Mouse (Mus musculus): Measurements from ENCODE around the gene Bcas3. TPM values are rescaled to one million over a fixed set of nuclear protein-coding genes. Genes with fewer than 3 reads are reported as not detected.
A peak's percentile ranks its signal among the peaks of the same experiment; 100 is the strongest.

Bcas3 gene
- polyA plus RNA-seq, 1 experiment from 2014 or later = 16.6 TPM

DNA sequence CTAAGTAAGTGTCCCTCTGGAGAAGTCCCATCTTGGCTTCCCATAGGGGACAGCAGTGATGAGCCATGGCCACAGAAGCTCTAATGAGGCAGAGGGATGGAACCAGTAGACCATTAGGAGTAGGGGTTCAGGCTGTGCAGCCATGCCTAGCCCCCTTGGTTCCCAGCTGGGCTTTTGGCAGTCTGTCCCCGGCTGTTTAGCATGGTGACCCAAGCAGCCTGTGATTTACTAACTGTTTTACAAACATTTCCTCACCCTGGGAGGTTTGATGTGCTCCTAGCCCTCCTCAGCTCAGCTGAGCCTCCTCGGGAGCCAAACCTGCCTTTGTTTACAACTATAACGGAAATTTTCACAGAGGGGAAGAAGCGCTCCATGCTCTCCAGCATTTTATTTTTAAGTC is 322.3 kb downstream of the Bcas3 start:
- Histone ChIP-seq H3K27me3 (no peaks in the 10 kb centered on the region), H3K4me1 (replicated peaks) (peaks cover 3% of the 10 kb centered on the region; the same call in 1 of the 2 replicates), H3K9me3 (replicated peaks) (no peaks in the 10 kb centered on the region), H3K4me3 (no peak overlapping the region), H3K9ac (no peak overlapping the region), H3K27ac (no peak overlapping the region), H3K4me2 (no peak overlapping the region), H3K36me3 (no peaks in the 10 kb centered on the region)
- ATAC-seq (replicated peaks; ENCODE audit: insufficient number of reproducible peaks, insufficient read depth, low FRiP score, low read depth) = no peak
- WGBS = 52% methylated on average over 4 of the region's 4 CpGs

- H3K36me3 ChIP-seq = no peaks in the 10 kb centered on the region
- no peak overlapping the region for H3K27ac ChIP-seq
- H3K4me1 ChIP-seq (replicated peaks) = peaks cover 3% of the 10 kb centered on the region; the same call in 1 of the 2 replicates
- H3K9ac ChIP-seq = no peak overlapping the region
- 38% methylated on average over 10 of the region's 10 CpGs for WGBS
- ATAC-seq (replicated peaks; ENCODE audit: insufficient number of reproducible peaks, insufficient read depth, low FRiP score, low read depth) = no peak
- H3K9me3 ChIP-seq (replicated peaks) = no peaks in the 10 kb centered on the region
- H3K27me3 ChIP-seq = no peaks in the 10 kb centered on the region
- H3K4me3 ChIP-seq = no peak overlapping the region
- H3K4me2 ChIP-seq = no peak overlapping the region
These were observed 323.5 kb downstream of the Bcas3 start for GRCm38 (mm10) chr11:85676357-85677004.

DNA sequence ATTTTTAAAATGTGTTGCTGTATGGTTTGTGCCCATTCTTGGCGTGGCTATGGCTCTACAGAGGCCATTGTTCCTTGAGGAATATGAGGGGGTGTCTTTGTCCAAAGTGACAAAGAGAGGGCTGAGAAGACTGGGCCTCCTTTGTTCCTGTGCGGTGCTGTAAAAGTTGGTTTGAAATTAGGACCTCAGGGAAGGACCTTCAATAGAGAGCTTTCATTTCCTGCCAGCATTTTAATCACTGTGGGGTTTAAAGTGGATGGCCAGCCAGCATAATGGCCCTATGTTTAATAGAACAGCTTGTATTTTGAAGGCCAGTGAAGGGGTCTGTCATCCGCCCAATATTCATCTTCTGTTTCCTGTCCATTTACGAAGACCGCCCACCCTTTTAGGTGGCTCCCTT is 325.7 kb downstream of the Bcas3 start:
- Histone ChIP-seq H3K4me2 (no peak overlapping the region), H3K4me3 (no peak overlapping the region), H3K9me3 (replicated peaks) (no peaks in the 10 kb centered on the region), H3K27me3 (no peaks in the 10 kb centered on the region), H3K27ac (no peak overlapping the region), H3K4me1 (replicated peaks) (peaks cover 3% of the 10 kb centered on the region; the same call in 1 of the 2 replicates), H3K36me3 (no peaks in the 10 kb centered on the region), H3K9ac (no peak overlapping the region)
- 73% methylated on average over 5 of the region's 5 CpGs for WGBS
- ATAC-seq (replicated peaks; ENCODE audit: insufficient number of reproducible peaks, insufficient read depth, low FRiP score, low read depth) = no peak

- peaks cover under 1% of the 10 kb centered on the region for H3K4me1 ChIP-seq (replicated peaks)
- H3K4me2 ChIP-seq = no peak overlapping the region
- H3K36me3 ChIP-seq = no peaks in the 10 kb centered on the region
- WGBS = 90% methylated on average over 11 of the region's 11 CpGs
- no peak overlapping the region for H3K27ac ChIP-seq
- no peaks in the 10 kb centered on the region for H3K9me3 ChIP-seq (replicated peaks)
- no peaks in the 10 kb centered on the region for H3K27me3 ChIP-seq
- H3K4me3 ChIP-seq = no peak overlapping the region
- ATAC-seq (replicated peaks; ENCODE audit: insufficient number of reproducible peaks, insufficient read depth, low FRiP score, low read depth) = no peak
- no peak overlapping the region for H3K9ac ChIP-seq
These were observed 328.8 kb downstream of the Bcas3 start for GRCm38 (mm10) chr11:85681580-85682419.

DNA sequence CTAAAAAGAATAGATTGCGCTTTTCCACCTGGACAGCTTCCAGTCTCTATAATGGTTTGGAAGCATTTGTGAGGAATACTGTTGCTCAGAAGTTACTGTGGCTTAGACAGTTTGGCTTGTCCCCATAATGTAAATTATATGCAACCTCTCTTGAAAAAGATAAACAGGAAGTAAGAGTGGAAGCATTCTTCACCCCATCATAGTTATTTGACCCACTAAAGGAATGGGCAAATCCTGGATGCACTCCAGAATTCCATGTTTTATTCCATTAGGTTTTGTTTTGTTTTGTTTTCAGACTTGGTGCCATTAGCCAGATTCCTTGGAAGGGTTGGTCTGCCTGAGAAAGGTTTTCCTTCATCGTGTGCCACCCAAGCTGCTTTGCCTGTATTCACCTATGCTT is 332.0 kb downstream of the Bcas3 start:
- H3K27ac ChIP-seq = no peak overlapping the region
- H3K4me3 ChIP-seq = no peak overlapping the region
- H3K36me3 ChIP-seq = no peaks in the 10 kb centered on the region
- no peak overlapping the region for H3K9ac ChIP-seq
- H3K27me3 ChIP-seq = no peaks in the 10 kb centered on the region
- H3K4me2 ChIP-seq = no peak overlapping the region
- H3K9me3 ChIP-seq (replicated peaks) = no peaks in the 10 kb centered on the region
- WGBS = 78% methylated on average over 2 of the region's 2 CpGs
- ATAC-seq (replicated peaks; ENCODE audit: insufficient number of reproducible peaks, insufficient read depth, low FRiP score, low read depth) = no peak
- H3K4me1 ChIP-seq (replicated peaks) = peaks cover 14% of the 10 kb centered on the region

DNA sequence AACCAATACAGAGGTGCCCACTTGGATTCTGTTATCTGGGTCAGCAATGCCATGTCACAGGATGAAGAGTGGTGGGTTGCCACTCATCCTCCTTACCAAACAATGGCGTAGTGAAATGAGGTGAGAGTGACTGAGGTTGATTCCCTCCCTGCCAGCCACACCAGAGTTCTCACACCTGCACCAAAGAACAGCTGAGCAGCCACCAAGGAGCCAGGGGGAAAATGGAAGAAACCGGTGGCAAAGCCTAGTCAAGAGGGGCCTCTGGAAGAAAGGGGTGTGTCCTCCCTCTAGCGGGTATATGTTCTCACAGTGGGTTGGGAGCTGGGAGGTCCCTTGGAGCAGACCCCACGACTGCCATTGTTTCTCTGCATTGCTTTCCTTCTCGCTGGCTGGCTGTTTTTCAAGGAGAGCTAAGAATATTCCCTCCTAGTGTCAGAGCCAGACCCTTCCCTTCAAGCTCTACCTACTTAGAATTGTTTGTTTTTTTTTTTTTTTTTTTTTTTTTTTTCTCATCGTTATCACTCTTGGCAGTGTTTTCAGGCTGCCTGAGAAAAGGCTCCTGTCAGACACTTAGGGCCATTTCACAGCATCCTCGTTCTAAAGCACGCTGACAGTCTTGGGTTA is 335.0 kb downstream of the Bcas3 start:
- Histone ChIP-seq H3K4me1 (replicated peaks) (peaks cover 14% of the 10 kb centered on the region), H3K9me3 (replicated peaks) (no peaks in the 10 kb centered on the region), H3K4me3 (no peak overlapping the region), H3K27me3 (no peaks in the 10 kb centered on the region), H3K36me3 (no peaks in the 10 kb centered on the region), H3K27ac (no peak overlapping the region), H3K9ac (no peak overlapping the region), H3K4me2 (no peak overlapping the region)
- no peak for ATAC-seq (replicated peaks; ENCODE audit: insufficient number of reproducible peaks, insufficient read depth, low FRiP score, low read depth)
- WGBS = 18% methylated on average over 8 of the region's 8 CpGs

DNA sequence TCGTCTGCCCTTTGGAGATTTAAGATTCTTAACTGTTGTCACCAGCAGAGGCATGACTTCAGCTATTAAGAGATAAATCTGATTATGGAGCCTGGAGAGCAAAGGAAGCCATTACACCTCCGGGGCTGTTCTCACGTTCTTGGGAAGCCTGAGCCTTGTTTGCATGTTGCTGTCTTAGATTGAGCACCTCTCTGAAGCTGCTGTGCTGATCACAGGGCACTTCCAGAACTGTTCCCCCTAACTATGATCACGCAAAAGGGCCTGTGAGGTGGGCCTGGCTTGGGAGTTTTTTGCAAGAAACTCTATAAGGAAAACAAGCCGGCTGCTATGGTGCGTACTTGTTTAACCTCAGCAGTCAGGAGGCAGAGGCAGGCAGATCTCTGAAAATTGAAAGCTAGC is 335.5 kb downstream of the Bcas3 start:
- 60% methylated on average over 6 of the region's 6 CpGs for WGBS
- no peak overlapping the region for H3K4me3 ChIP-seq
- no peak for ATAC-seq (replicated peaks; ENCODE audit: insufficient number of reproducible peaks, insufficient read depth, low FRiP score, low read depth)
- no peaks in the 10 kb centered on the region for H3K36me3 ChIP-seq
- H3K27me3 ChIP-seq = no peaks in the 10 kb centered on the region
- H3K9ac ChIP-seq = no peak overlapping the region
- no peaks in the 10 kb centered on the region for H3K9me3 ChIP-seq (replicated peaks)
- peaks cover 14% of the 10 kb centered on the region for H3K4me1 ChIP-seq (replicated peaks)
- H3K4me2 ChIP-seq = no peak overlapping the region
- no peak overlapping the region for H3K27ac ChIP-seq

- Histone ChIP-seq H3K4me3 (no peak overlapping the region), H3K4me1 (replicated peaks) (peaks cover 14% of the 10 kb centered on the region), H3K27ac (no peak overlapping the region), H3K36me3 (no peaks in the 10 kb centered on the region), H3K4me2 (no peak overlapping the region), H3K9ac (no peak overlapping the region), H3K9me3 (replicated peaks) (no peaks in the 10 kb centered on the region), H3K27me3 (no peaks in the 10 kb centered on the region)
- WGBS = 92% methylated on average over 5 of the region's 5 CpGs
- no peak for ATAC-seq (replicated peaks; ENCODE audit: insufficient number of reproducible peaks, insufficient read depth, low FRiP score, low read depth)
These were observed 336.3 kb downstream of the Bcas3 start for GRCm38 (mm10) chr11:85689226-85689625.

DNA sequence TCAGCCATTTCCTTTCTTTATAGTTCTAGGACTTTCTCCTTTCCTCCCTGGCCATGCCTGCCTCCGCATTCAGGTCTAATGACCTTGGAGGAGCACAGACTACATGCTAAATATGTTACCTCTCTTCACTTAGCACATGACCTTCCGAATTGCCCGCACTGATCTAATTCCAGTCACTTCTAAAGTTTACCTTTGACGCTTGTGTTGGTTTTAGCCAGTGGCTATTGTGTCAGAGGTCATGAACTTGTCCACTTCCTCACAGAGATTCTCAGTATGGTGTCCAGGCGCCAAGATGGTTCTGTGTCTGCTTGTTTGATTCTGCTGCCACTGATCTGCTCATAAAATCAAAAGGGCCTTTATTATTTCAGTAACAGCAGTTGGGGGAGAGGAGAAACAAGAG is 338.3 kb downstream of the Bcas3 start:
- Histone ChIP-seq H3K36me3 (no peaks in the 10 kb centered on the region), H3K4me1 (replicated peaks) (peaks cover 22% of the 10 kb centered on the region), H3K9me3 (replicated peaks) (no peaks in the 10 kb centered on the region), H3K4me3 (no peak overlapping the region), H3K4me2 (no peak overlapping the region), H3K27ac (no peak overlapping the region), H3K27me3 (no peaks in the 10 kb centered on the region), H3K9ac (no peak overlapping the region)
- no peak for ATAC-seq (replicated peaks; ENCODE audit: insufficient number of reproducible peaks, insufficient read depth, low FRiP score, low read depth)
- 55% methylated on average over 5 of the region's 5 CpGs for WGBS

- no peaks in the 10 kb centered on the region for H3K9me3 ChIP-seq (replicated peaks)
- peaks cover 19% of the 10 kb centered on the region for H3K4me1 ChIP-seq (replicated peaks)
- H3K36me3 ChIP-seq = no peaks in the 10 kb centered on the region
- no peaks in the 10 kb centered on the region for H3K27me3 ChIP-seq
- WGBS = 46% methylated on average over 16 of the region's 16 CpGs
- peak overlapping the region; percentile 16; the same call in 1 of the 2 replicates for H3K4me2 ChIP-seq
- no peak for ATAC-seq (replicated peaks; ENCODE audit: insufficient number of reproducible peaks, insufficient read depth, low FRiP score, low read depth)
- no peak overlapping the region for H3K9ac ChIP-seq
- no peak overlapping the region for H3K4me3 ChIP-seq
- no peak overlapping the region for H3K27ac ChIP-seq
These were observed 342.8 kb downstream of the Bcas3 start for GRCm38 (mm10) chr11:85695614-85696263.

Data from heart, embryonic 15.5 days (tissue).